Mouse (Mus musculus): ENCODE results near the gene Slc3a2.

DNA sequence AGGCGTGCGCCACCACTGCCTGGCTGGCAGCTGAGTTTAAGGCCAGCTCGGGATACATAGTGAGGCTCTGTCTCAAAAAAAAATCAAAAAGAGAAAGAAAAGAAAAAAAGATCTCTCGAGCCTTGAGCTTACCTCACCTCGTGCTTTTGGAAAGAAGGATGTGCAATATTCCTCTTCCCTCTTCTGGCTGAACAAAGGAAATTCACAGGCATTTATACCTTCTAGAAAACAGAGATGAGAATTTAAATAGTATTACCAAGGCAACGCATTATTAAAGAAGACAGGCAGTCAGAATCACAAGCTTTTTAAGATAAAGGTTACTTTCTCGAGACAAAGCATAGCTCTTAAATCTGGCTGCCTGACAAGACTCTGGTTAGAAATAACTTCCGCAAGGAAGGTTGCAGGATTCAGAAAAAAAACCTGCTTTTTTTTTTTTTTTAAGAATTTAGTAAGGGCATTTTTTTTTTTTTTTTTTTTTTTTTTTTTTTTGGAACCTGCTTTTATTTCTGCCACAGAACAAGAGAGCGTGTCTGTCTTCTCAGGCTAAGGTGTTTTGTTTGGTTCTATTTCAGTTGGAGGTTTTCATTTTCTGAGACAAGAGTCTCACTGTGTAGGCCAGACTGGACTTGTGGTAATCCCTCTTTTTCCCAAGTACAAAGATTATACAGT is 31.2 kb downstream of the Slc3a2 start:
- TF ChIP-seq CTCF (IDR thresholded peaks at IDR 0.05; ENCODE audit: borderline replicate concordance, insufficient read depth, low read depth, low read length) = no peak
- no peak for TF ChIP-seq POLR2A (IDR thresholded peaks at IDR 0.05; ENCODE audit: borderline replicate concordance, insufficient read depth, low read length)
